Mouse (Mus musculus) liver, adult 2 months (tissue): ENCODE measurements around the gene Pgap2.

Experiments used
- CTCF ChIP-seq: fragments of 200-500 bp; IDR thresholded peaks from 2 replicates; pipeline ENCODE4 v1.5.1; 2011; ENCODE audit warnings: low read depth, low read length, control low read depth
- POLR2A ChIP-seq: fragments of 200-500 bp; IDR thresholded peaks from 2 replicates; pipeline ENCODE4 v1.6.1; 2011; ENCODE audit warnings: low read length, control low read depth; ENCODE audit not compliant: insufficient read depth; ENCODE audit errors: extremely low read depth

DNA sequence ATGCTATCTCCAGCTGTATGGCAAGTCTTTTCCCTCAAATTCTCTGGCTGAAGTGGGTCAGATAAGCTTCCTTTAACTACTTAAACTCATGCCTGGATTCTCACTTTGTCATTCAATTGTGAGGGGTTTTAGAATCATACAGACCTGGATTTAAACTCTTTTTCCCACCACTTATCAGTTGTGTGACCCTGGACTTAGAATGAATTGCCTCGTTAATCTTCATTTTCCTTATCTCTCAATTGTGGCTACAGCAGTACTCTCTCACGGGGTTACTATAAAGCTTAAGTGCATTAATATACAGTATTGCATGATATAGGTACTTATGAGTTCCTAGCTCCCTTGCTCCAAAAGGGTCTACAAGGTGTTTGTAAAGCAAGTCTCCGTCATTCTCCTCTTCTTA lies 32.9 kb downstream of the Pgap2 start:
- TF ChIP-seq CTCF (no peak), POLR2A (no peak)
